Mouse (Mus musculus): ENCODE data around the gene Timm13. TPM values are rescaled to one million over a fixed set of nuclear protein-coding genes. Genes with fewer than 3 reads are reported as not detected.

The Timm13 gene
- polyA plus RNA-seq (2014; fragmentation: Nextera tagmentation; extraction: Ambion mirVana), result 328 and 353 TPM in 2 replicates

DNA sequence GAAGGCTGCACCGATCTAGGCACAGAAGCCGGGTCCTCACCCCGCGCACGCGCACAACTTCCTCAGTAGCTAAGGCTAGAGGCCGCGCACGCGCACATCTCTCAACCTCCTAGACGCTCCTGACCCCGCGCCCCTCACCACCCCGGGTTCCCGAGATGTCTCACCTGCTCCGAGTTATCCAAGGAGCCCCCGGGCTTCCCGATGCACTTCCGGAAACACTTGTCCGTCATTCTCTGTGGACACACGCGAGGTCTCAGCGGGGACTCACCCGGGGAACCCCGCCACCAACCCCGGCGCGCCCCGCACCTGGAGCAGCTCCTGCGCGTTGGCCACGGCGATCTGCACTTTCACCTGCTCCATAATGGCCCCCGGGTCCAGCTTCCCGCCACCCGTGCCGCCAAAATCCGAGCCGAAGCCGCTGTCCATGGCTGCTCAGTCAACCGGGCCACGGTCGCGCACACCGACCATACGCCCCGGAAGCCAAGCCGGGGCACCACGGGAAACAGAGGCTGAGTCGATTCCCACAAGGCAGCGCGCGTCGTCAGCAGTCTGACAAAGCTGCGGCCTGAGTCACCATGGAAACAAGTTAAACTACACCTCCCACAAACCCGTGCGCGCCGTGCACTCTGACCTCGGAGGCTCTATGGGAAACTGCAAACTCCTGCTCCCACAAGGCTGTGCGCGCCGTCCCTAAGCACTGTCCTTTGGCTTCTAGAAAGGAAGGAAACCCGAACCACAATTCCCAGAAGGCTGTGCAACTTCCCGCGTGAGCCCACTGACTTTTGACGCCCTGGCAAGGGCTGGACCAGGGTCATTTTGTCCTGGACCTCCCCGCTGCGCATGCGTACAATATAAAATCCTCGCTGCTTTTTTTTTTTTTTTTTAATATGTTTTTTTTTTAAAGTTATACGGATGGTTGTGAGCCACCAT lies at the start of gene Timm13:
Gene Timm13 (minus strand): TSS at position 652 of the 930 bp plus-strand sequence.
- H3K4me2 ChIP-seq (replicated peaks; ENCODE audit: low read depth, low read length), result peak within 1 kb of the TSS; percentile 88
- DNase-seq (ENCODE audit: low spot score) (peak; percentile 99), ATAC-seq (ENCODE audit: low FRiP score) (peak; percentile 95)
- peak within 1 kb of the TSS; percentile 79 for H3K4me3 ChIP-seq (ENCODE audit: low read depth, low read length)
- H3K9me3 ChIP-seq (ENCODE audit: control insufficient read depth, low read length), result no peaks in the 10 kb centered on the region
- under 1% methylated on average over 72 of the region's 72 CpGs for WGBS
- H3K9ac ChIP-seq (ENCODE audit: low read depth, low read length), result peak within 1 kb of the TSS; percentile 79
- 0 out of 2 replicates have a peak, but pooled peaks cover 11% of the 10 kb centered on the region for H3K36me3 ChIP-seq (ENCODE audit: control insufficient read depth, insufficient read depth, low read length)
- peak within 1 kb of the TSS; percentile 80 for H3K27ac ChIP-seq (ENCODE audit: low read depth, low read length)
- peaks cover 7% of the 10 kb centered on the region for H3K4me1 ChIP-seq (replicated peaks; ENCODE audit: control insufficient read depth, insufficient read depth, low read length)
- H3K27me3 ChIP-seq (ENCODE audit: control insufficient read depth, insufficient read depth, low read length), result no peaks in the 10 kb centered on the region

DNA sequence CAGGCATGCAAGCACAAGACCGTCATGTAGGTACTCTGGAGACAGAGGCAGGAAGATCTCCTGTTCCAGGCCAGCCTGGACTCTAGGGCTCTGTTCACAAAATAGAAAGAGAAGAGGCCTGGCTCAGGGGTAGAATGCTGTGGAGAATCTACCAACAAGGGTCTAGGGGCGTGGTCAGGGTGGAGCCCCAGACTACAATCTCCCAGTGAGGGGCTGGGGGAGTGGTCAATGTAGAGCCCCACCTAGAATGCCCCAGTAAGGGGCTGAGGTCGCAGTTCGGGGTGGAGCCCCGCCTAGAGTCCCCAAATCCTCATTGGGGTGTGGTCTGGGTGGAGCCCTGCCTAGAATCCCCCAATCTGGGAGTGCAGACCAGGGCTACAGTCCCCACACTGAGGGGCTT lies 49.5 kb upstream of the Timm13 start:
- no peak overlapping the region for H3K4me3 ChIP-seq (ENCODE audit: low read depth, low read length)
- no peak overlapping the region for H3K9ac ChIP-seq (ENCODE audit: low read depth, low read length)
- H3K4me1 ChIP-seq (replicated peaks; ENCODE audit: control insufficient read depth, insufficient read depth, low read length), result no peaks in the 10 kb centered on the region
- no peaks in the 10 kb centered on the region for H3K36me3 ChIP-seq (ENCODE audit: control insufficient read depth, insufficient read depth, low read length)
- DNase-seq (ENCODE audit: low spot score), result no peak
- no peak overlapping the region for H3K27ac ChIP-seq (ENCODE audit: low read depth, low read length)
- H3K4me2 ChIP-seq (replicated peaks; ENCODE audit: low read depth, low read length), result no peak overlapping the region
- H3K27me3 ChIP-seq (ENCODE audit: control insufficient read depth, insufficient read depth, low read length), result peaks cover 3% of the 10 kb centered on the region; the same call in 1 of the 2 replicates
- WGBS, result 23% methylated on average over 5 of the region's 5 CpGs
- no peak for ATAC-seq (ENCODE audit: low FRiP score)
- H3K9me3 ChIP-seq (ENCODE audit: control insufficient read depth, low read length), result no peaks in the 10 kb centered on the region

DNA sequence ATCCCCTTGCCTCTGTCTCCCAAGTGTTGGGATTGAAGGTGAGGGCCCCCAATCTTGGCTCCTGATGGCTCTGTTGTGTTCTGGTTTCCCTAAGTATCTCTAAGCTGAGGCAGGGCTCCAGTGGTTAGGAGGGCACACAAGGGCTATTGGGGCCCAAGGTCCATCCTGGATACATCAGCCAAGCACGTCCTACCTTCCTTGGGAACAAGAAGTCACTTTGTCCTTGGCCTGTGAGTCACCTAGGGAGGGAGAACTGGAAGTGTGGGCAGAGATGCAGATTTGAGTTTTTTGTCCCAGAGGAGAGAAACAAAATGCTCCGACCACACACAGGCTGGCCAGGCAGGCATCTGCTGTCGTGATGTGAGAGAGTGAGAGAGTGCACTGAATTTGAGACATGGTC lies 48.3 kb upstream of the Timm13 start:
- ATAC-seq (ENCODE audit: low FRiP score) (no peak), DNase-seq (ENCODE audit: low spot score) (no peak)
- Histone ChIP-seq H3K27me3 (ENCODE audit: control insufficient read depth, insufficient read depth, low read length) (peaks cover 3% of the 10 kb centered on the region; the same call in 1 of the 2 replicates), H3K9me3 (ENCODE audit: control insufficient read depth, low read length) (no peaks in the 10 kb centered on the region), H3K4me1 (replicated peaks; ENCODE audit: control insufficient read depth, insufficient read depth, low read length) (no peaks in the 10 kb centered on the region), H3K4me3 (ENCODE audit: low read depth, low read length) (no peak overlapping the region), H3K4me2 (replicated peaks; ENCODE audit: low read depth, low read length) (no peak overlapping the region), H3K9ac (ENCODE audit: low read depth, low read length) (no peak overlapping the region), H3K36me3 (ENCODE audit: control insufficient read depth, insufficient read depth, low read length) (no peaks in the 10 kb centered on the region), H3K27ac (ENCODE audit: low read depth, low read length) (no peak overlapping the region)
- WGBS, result 66% methylated on average over 3 of the region's 3 CpGs

DNA sequence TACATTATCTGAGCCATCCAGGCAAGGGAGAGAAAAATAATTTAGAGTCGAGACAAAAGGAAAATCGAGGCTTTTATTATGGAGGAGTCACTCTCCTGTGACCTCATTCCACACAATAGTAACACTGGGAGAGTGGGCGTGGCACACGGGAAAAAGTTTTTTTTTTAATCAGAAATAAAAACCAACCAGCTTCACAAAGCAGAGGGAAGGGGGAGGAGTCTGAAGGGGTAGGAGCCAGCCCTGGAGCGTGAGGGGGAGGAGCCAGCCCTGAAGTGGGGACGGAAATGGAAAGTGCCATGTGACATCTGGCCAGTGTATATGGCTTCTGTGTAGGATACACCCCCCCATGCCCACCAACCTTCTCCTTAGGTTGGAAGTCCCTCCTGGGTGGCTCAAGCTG lies 47.8 kb upstream of the Timm13 start:
- Histone ChIP-seq H3K4me1 (replicated peaks; ENCODE audit: control insufficient read depth, insufficient read depth, low read length) (no peaks in the 10 kb centered on the region), H3K9ac (ENCODE audit: low read depth, low read length) (no peak overlapping the region), H3K4me3 (ENCODE audit: low read depth, low read length) (no peak overlapping the region), H3K27ac (ENCODE audit: low read depth, low read length) (no peak overlapping the region), H3K27me3 (ENCODE audit: control insufficient read depth, insufficient read depth, low read length) (peaks cover 3% of the 10 kb centered on the region; the same call in 1 of the 2 replicates), H3K36me3 (ENCODE audit: control insufficient read depth, insufficient read depth, low read length) (no peaks in the 10 kb centered on the region), H3K4me2 (replicated peaks; ENCODE audit: low read depth, low read length) (no peak overlapping the region), H3K9me3 (ENCODE audit: control insufficient read depth, low read length) (no peaks in the 10 kb centered on the region)
- ATAC-seq (ENCODE audit: low FRiP score) (no peak; the same call in 1 of the 2 replicates), DNase-seq (ENCODE audit: low spot score) (no peak)
- 39% methylated on average over 6 of the region's 6 CpGs for WGBS

DNA sequence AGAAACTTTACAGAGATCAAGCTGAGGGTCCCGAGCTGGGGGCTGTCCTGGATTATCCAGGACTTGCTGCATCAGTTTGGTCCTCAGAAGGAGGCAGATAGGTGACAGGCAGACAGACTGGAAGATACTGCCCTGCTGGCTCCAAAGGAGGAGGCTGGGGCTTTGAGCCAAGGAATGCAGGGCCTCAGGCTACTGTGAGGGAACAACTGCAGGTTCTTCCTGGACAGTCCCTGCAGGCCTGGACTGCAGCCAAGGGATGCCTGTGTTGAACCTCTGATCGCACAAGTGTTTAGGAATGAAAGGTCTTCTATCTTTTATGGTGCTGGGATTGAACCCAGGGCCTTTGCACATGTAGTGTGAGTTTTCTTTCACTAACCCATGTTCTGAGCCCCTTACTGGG lies 47.0 kb upstream of the Timm13 start:
- Histone ChIP-seq H3K9ac (ENCODE audit: low read depth, low read length) (no peak overlapping the region), H3K9me3 (ENCODE audit: control insufficient read depth, low read length) (no peaks in the 10 kb centered on the region), H3K4me1 (replicated peaks; ENCODE audit: control insufficient read depth, insufficient read depth, low read length) (no peaks in the 10 kb centered on the region), H3K36me3 (ENCODE audit: control insufficient read depth, insufficient read depth, low read length) (no peaks in the 10 kb centered on the region), H3K4me3 (ENCODE audit: low read depth, low read length) (no peak overlapping the region), H3K27me3 (ENCODE audit: control insufficient read depth, insufficient read depth, low read length) (peaks cover 3% of the 10 kb centered on the region; the same call in 1 of the 2 replicates), H3K4me2 (replicated peaks; ENCODE audit: low read depth, low read length) (no peak overlapping the region), H3K27ac (ENCODE audit: low read depth, low read length) (0 out of 2 replicates have a peak overlapping the region, but pooled peaks have one; percentile 30)
- ATAC-seq (ENCODE audit: low FRiP score), result no peak
- no peak for DNase-seq (ENCODE audit: low spot score)
- WGBS, result 63% methylated on average over 2 of the region's 2 CpGs

DNA sequence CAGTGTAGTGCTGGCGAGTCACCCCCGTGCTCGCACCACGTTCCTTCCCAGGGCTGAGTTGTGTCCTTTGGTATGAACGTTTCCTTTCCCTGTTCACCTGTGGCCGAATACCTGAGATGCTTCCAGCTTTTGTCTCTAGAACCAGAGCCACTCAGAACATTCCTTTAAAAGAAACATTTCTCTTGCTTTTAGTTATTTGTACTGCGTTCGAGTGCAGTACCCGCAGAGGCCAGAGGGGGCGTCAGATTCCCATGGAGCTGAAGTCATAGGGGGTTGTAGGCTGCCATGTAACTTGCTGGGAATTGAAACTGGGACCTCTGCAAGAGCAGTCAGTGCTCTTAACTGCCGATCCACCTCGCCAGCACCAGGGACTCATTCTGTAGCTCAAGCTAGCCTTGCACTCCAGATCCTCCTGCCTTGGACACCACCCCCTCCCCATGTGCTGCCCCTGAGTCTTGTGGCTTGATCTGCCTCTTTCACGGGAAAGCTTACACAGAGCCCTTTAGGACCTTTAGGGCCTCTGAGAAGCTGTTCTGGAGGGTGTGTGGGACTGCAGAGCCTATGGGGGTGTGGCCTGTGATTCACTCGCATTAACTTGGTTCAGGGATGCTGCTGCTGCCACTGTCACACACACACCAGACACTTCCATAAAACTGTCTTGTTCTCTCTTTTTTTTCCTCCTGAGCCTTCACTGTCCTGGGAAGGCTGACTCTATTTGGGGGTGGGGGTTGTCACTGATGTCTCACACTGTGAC lies 46.1 kb upstream of the Timm13 start:
- Histone ChIP-seq H3K4me3 (ENCODE audit: low read depth, low read length) (no peak overlapping the region), H3K27me3 (ENCODE audit: control insufficient read depth, insufficient read depth, low read length) (peaks cover 3% of the 10 kb centered on the region; the same call in 1 of the 2 replicates), H3K4me2 (replicated peaks; ENCODE audit: low read depth, low read length) (no peak overlapping the region), H3K4me1 (replicated peaks; ENCODE audit: control insufficient read depth, insufficient read depth, low read length) (no peaks in the 10 kb centered on the region), H3K27ac (ENCODE audit: low read depth, low read length) (no peak overlapping the region), H3K36me3 (ENCODE audit: control insufficient read depth, insufficient read depth, low read length) (no peaks in the 10 kb centered on the region), H3K9ac (ENCODE audit: low read depth, low read length) (no peak overlapping the region), H3K9me3 (ENCODE audit: control insufficient read depth, low read length) (no peaks in the 10 kb centered on the region)
- no peak for ATAC-seq (ENCODE audit: low FRiP score)
- WGBS, result 63% methylated on average over 14 of the region's 14 CpGs
- no peak for DNase-seq (ENCODE audit: low spot score)

DNA sequence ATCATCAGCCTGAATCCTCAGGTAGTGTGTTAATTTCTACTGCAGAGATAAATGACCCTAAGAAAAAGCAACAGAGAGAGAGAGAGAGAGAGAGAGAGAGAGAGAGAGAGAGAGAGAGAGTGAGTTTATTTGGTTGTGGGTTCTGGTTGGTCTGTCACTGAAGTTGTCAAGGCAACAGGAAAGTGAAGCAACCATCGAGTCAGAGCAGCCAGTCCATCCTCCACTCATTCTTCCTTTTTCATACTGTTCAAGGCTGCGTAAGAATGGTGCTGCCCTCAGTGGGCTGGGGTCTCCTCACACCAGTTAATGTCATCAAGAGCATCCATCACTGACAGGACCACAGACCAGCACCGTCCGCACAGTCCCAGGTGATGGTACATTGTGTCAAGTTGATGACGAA lies 43.5 kb upstream of the Timm13 start:
- no peak overlapping the region for H3K4me2 ChIP-seq (replicated peaks; ENCODE audit: low read depth, low read length)
- H3K27ac ChIP-seq (ENCODE audit: low read depth, low read length), result no peak overlapping the region
- 0 out of 2 replicates have a peak, but pooled peaks cover under 1% of the 10 kb centered on the region for H3K4me1 ChIP-seq (replicated peaks; ENCODE audit: control insufficient read depth, insufficient read depth, low read length)
- no peak overlapping the region for H3K9ac ChIP-seq (ENCODE audit: low read depth, low read length)
- H3K4me3 ChIP-seq (ENCODE audit: low read depth, low read length), result no peak overlapping the region
- H3K36me3 ChIP-seq (ENCODE audit: control insufficient read depth, insufficient read depth, low read length), result no peaks in the 10 kb centered on the region
- ATAC-seq (ENCODE audit: low FRiP score) (no peak), DNase-seq (ENCODE audit: low spot score) (no peak)
- no peaks in the 10 kb centered on the region for H3K9me3 ChIP-seq (ENCODE audit: control insufficient read depth, low read length)
- 82% methylated on average over 5 of the region's 5 CpGs for WGBS
- H3K27me3 ChIP-seq (ENCODE audit: control insufficient read depth, insufficient read depth, low read length), result no peaks in the 10 kb centered on the region; the same call in 1 of the 2 replicates

DNA sequence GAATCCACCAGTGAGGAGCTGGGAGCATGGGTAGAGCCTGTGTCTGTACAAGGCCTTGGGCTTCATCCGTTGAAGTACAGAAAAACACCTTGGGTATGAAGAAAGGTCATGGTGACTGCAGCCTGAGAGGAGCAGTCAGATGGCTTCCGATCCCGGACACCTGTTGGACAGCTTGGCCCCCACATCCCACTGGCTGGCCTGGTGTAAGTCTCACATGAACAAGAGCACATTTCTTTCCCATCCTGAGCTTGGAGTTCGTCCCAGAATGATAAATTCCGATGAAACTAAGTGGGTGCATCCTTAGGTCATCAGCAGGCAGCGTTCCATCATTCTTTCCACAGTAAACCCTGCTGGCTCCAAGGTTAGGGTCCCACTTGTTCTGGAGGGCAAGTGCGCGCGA lies 42.9 kb upstream of the Timm13 start:
- DNase-seq (ENCODE audit: low spot score), result no peak

More for the DNA sequence above, 42.9 kb upstream of the Timm13 start:
- Histone ChIP-seq H3K4me3 (ENCODE audit: low read depth, low read length) (no peak overlapping the region), H3K27me3 (ENCODE audit: control insufficient read depth, insufficient read depth, low read length) (peaks cover 2% of the 10 kb centered on the region; the same call in 1 of the 2 replicates), H3K9me3 (ENCODE audit: control insufficient read depth, low read length) (no peaks in the 10 kb centered on the region), H3K27ac (ENCODE audit: low read depth, low read length) (no peak overlapping the region), H3K4me1 (replicated peaks; ENCODE audit: control insufficient read depth, insufficient read depth, low read length) (peaks cover 5% of the 10 kb centered on the region; the same call in 1 of the 2 replicates), H3K36me3 (ENCODE audit: control insufficient read depth, insufficient read depth, low read length) (no peaks in the 10 kb centered on the region), H3K4me2 (replicated peaks; ENCODE audit: low read depth, low read length) (no peak overlapping the region), H3K9ac (ENCODE audit: low read depth, low read length) (no peak overlapping the region)
- 85% methylated on average over 9 of the region's 9 CpGs for WGBS
- ATAC-seq (ENCODE audit: low FRiP score), result no peak

Data from hindbrain, embryonic 11.5 days (tissue).